Mouse (Mus musculus) lung, adult 2 months (tissue): Measurements from ENCODE around the gene Cldn10. TPM values are rescaled to one million over a fixed set of nuclear protein-coding genes. Genes with fewer than 3 reads are reported as not detected.

Source experiments
- DNase-seq: peaks from one replicate; pipeline ENCODE4 v3.0.0; 2022
- H3K4me1 ChIP-seq: fragments of 200-500 bp; 2 replicates; pipeline ENCODE4 v1.6.1; 2011; ENCODE audit warnings: low read length; ENCODE audit not compliant: control insufficient read depth, insufficient read depth
- H3K4me3 ChIP-seq: fragments of 200-500 bp; replicated peaks from 2 replicates; pipeline ENCODE3; 2011; ENCODE audit warnings: low read depth, mild to moderate bottlenecking, control low read depth, low read length; ENCODE audit errors: extremely low read depth
- CTCF ChIP-seq: fragments of 200-500 bp; IDR thresholded peaks from 2 replicates; pipeline ENCODE4 v1.5.1; 2011; ENCODE audit warnings: mild to moderate bottlenecking, low read length, control low read depth; ENCODE audit not compliant: insufficient read depth
- POLR2A ChIP-seq: fragments of 200-500 bp; IDR thresholded peaks from 2 replicates; pipeline ENCODE4 v1.6.1; 2011; ENCODE audit warnings: low read depth, mild to moderate bottlenecking, control low read depth, low read length, borderline replicate concordance; ENCODE audit errors: extremely low read depth
- WGBS: fragments of 180-500 bp; shearing (Covaris S2); methylation state at CpG from one replicate; pipeline ENCODE4 v1.1.7; 2018; 5-methylcytosine and 5-hydroxymethylcytosine counted together
- polyA plus RNA-seq: library from polyadenylated mRNA; depleted of rRNA; stranded (reverse); fragments of >200 nt; gene quantifications from 2 replicates; pipeline ENCODE4 v1.2.3, GENCODE M21; 2012

The Cldn10 gene
- polyA plus RNA-seq, 1 experiment: 11.8 TPM

DNA sequence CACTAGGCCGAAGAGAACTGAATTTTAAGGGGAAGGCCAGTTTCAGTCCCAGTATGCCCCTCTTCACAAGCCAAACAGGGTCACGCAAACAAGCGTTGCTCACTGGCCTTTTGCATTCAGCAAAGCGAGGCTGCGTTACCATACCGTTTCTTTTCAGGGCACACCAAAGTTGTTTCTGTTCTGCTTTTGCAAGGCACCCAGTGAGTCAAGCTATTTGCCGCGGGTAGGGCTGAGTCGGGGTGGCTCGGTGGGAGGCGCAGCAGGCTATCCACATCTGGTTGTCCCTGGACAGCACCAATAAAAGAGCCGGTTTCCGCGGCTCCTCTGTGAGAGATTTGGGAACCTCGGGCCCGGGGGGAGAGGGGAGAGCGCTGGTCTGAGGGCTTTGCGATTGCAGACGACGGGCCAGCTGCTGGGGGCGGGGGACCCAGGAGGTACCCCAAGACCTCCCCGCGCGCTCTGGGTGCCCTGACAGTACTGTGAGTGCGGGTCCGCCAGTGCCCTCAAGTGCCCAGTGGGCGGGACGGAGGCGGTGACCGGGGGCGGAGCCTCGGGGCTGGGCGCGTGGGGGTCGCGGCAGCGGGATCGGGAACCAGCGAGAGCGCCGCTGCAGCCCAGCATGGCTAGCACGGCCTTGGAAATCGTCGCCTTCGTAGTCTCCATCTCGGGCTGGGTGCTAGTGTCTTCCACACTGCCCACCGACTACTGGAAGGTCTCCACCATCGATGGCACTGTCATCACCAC is 66.8 kb downstream of the Cldn10 start:
- peak; percentile 48 for DNase-seq
- peak; percentile 42; the same call in 1 of the 2 replicates for TF ChIP-seq POLR2A
- TF ChIP-seq CTCF: no peak
- Histone ChIP-seq H3K4me1 (no peaks in the 10 kb centered on the region; the same call in 1 of the 2 replicates), H3K4me3 (peak overlapping the region; percentile 50)
- WGBS: 2% methylated on average over 48 of the region's 48 CpGs

DNA sequence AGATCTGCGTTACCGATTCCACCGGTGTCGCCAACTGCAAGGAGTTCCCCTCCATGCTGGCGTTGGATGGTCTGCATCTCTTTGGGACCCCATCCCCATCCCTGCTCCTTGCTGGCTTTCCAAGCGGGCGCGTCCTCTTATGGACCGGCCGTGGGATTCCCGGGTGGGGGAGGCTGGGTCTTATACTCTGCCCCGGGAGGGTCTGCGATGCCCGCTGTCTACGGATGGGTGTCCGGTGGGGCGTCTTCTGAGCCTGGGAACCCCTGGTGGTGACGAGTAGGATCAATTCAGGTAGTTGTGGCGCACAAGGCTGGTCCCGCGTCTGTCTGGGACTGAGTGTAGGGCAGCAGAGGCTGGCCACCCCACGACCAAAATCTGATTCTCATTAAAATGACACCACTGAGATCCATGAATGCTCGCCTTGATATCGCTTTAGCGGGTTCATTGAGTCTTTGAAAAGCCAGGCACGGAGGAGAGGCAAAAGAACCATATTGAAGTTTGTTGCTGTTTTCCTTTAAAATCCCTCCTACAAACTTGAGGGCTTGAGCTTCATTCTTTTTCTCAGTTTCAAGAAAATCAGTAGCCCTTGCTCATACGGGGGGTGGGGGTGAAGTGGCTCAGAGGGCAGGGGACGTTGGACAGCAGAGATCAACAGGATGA is 67.6 kb downstream of the Cldn10 start:
- TF ChIP-seq CTCF: no peak
- no peak for TF ChIP-seq POLR2A
- Histone ChIP-seq H3K4me3 (peak overlapping the region; percentile 50), H3K4me1 (no peaks in the 10 kb centered on the region; the same call in 1 of the 2 replicates)
- 2% methylated on average over 28 of the region's 28 CpGs for WGBS
- peak; percentile 30 for DNase-seq

DNA sequence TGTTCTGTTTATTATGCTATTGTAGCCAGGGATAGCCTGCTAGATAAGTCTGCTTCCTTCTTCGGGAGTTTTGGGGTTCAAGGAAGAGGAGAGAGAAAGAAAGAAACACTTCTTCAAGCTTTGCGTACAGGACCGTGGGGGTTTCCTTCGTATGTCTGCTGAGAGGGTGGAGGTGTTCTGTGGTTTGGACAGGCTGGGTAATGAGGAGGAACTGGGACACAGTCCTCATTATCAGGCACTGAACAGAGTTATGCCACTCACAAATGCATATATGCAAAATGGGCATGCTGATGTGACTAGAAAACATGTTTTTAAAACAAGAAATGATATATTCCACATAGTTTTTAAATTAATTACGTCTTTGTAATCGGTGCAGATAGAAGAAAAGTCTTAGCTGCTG is 68.9 kb downstream of the Cldn10 start:
- WGBS: 60% methylated on average over 6 of the region's 6 CpGs
- no peaks in the 10 kb centered on the region for H3K4me1 ChIP-seq
- TF ChIP-seq CTCF (no peak), POLR2A (no peak)
- no peak for DNase-seq
- H3K4me3 ChIP-seq: no peak overlapping the region

DNA sequence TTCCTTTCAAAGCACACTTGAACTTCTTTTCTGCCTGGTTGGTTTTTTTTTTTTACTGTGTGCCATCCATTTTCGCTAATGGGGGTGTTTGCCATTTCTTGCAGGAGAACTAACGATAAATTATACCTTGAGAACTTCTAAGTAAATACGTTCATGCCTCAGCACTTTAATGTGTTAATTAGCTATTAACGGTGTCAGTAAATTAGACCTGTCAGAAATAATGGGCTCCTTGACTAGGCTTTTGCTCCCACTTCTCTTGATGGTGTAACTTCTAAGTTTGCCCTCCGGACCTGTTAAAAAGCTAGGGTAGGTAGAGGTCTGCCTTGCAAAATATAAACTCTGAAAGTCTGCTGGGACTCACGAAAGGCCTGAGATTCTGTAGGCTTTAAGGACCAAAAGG is 70.6 kb downstream of the Cldn10 start:
- 75% methylated on average over 6 of the region's 6 CpGs for WGBS
- Histone ChIP-seq H3K4me3 (no peak overlapping the region), H3K4me1 (no peaks in the 10 kb centered on the region)
- TF ChIP-seq CTCF (no peak), POLR2A (no peak)
- DNase-seq: no peak

DNA sequence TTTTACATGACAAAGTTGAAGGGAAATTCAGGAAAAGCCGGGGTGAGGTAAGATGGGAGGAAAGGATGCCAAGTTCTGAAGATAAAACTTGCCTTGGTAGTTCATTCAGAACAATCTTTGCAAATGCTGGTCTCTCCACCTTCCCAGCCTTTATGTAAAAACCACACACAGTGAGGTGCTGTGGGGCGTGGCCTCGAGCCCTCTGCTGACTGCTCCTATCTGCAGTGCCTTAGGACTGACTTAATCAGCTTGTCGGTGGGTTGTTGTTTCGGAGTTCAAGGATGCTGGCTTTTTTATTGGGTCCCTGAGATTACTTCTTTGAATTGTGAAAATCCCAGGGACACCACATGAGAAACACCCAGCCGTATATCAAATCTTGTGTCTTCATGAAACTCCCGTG is 74.5 kb downstream of the Cldn10 start:
- DNase-seq: no peak
- TF ChIP-seq CTCF (no peak), POLR2A (no peak)
- WGBS: 47% methylated on average over 7 of the region's 7 CpGs
- no peaks in the 10 kb centered on the region for H3K4me1 ChIP-seq
- H3K4me3 ChIP-seq: no peak overlapping the region

DNA sequence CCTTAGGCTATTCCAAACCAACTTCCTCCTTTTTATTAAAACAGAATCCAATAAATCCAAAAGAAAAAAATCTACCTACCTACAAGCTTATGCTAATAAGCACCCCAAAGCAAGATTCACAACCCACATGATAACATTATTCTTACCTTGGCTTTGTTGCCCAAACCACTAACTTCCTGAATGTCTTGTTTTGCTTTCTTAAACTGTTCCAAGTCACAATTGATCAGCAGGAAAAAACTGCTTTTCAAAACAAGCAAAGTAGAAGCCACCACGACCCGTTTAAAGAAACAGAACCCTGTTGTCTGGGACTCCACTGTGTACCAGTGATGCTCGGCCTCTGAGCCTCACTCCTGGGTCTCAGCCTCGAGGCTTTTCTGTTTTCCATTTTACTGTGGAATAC is 77.2 kb downstream of the Cldn10 start:
- no peak for DNase-seq
- Histone ChIP-seq H3K4me3 (no peak overlapping the region), H3K4me1 (no peaks in the 10 kb centered on the region)
- TF ChIP-seq CTCF: no peak
- no peak for TF ChIP-seq POLR2A
- WGBS: 51% methylated on average over 4 of the region's 4 CpGs

DNA sequence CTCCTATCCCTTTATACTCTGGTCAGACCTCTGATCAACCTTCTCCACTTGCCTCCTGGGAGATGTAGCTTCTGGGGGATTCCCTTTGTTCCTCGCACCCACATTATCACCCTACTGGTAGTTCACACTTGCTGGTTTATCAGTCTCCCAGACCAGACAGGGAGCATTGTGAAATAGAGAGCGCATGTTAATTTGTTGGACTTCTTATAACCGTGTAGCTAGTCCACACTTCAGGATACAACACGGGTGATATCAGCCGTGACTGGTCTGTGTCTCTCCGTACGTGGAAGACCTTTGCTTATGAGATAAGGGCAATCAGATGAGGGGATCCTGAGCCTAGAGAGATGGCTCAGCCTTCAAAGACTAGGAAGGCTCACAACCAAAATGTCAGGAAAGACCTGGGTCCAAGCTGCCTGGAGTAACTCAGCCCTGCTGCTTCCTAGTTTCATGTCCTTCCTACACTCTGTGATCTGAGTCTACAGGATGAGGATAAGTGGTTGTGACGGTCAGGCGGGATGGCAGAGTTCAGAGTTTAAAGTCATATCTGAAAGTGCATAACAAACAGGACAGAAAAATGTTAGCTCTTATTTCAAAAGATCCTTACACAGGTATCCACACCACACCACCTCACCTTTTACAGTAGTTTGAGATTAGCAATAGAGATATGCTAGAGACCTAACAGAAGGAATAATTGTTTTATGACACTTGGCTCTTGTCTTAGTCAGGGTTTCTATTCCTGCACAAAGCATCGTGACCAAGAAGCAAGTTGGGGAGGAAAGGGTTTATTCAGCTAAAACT is 78.5 kb downstream of the Cldn10 start:
- Histone ChIP-seq H3K4me3 (no peak overlapping the region), H3K4me1 (no peaks in the 10 kb centered on the region)
- WGBS: 69% methylated on average over 10 of the region's 10 CpGs
- DNase-seq: no peak
- no peak for TF ChIP-seq CTCF
- TF ChIP-seq POLR2A: no peak

DNA sequence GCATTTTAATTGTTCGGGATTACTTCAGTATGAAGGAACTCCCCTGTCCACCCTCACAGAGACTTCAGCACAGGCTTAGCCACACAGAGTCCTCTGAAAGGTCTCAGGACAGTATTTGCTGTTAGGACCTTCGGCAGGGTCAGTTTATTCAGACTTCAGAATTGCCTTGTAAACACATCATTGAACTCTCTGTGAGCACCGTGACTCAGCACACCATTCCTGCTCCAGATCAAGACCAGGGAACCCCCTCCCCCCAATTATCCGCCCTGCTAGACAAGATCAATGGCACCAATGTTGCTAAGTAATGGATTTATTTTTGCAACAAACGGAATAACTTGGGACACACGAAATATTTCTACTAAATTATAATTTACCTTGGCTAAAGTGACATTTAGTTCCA is 79.7 kb downstream of the Cldn10 start:
- Histone ChIP-seq H3K4me1 (no peaks in the 10 kb centered on the region), H3K4me3 (no peak overlapping the region)
- TF ChIP-seq CTCF (no peak), POLR2A (no peak)
- WGBS: 61% methylated on average over 6 of the region's 6 CpGs
- DNase-seq: no peak

DNA sequence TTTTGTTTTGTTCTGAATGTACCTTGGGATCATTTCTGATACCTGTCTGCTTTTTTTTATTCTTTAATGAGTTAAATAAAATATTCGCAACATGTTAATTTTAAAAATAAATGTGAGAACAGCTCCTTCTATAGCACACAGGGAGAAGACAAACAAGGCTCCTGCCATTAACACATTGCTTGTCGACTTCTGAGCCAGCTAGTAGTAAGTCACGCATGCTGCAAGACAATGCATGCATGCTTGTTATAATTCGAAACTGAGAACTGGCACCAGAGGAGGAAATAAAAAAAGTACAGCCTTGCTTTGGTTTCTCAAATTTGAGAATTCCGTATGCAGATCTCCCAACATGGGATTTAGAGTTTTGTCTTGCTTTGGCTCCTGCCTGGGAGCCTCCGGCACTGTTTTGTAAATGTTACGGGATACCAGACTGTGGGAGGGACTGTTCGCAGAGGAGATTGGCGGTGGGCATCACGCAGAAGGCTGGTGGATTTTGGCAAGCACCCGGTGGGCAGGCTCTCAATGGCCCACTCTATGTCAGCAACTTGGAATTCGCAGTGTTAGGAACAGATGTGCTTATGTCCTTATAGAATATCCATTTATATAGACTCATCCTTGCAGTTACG is 80.5 kb downstream of the Cldn10 start:
- 83% methylated on average over 13 of the region's 13 CpGs for WGBS
- TF ChIP-seq CTCF: no peak
- no peak for TF ChIP-seq POLR2A

More for the DNA sequence above, 80.5 kb downstream of the Cldn10 start:
- Histone ChIP-seq H3K4me1 (no peaks in the 10 kb centered on the region), H3K4me3 (no peak overlapping the region)
- DNase-seq: no peak
